Mouse (Mus musculus): ENCODE results near the gene Ogn. TPM values are rescaled to one million over a fixed set of nuclear protein-coding genes. Genes with fewer than 3 reads are reported as not detected.

The Ogn gene
- polyA plus RNA-seq, 1 experiment from 2014 or later, result 51.3 TPM

DNA sequence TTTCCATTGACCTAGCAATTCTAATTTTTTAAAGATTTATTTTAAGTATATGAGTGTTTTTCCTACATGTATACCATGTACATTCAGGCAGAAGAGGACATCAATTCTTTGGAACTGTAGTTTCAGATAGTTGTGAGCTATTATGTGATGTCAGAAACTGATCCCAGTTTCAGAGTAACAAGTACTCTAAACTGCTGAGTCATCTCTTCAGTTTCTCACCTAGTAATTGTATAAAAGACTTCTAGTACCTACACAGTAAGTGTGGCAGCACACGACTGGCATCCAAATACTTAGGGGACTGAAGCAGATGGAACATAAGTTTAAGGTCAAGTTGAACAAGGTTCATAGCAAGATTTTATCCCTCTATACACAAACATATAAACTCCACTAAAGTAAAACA lies 38.2 kb downstream of the Ogn start:
- H3K4me1 ChIP-seq (replicated peaks), result peaks cover 2% of the 10 kb centered on the region; the same call in 1 of the 2 replicates
- H3K27me3 ChIP-seq, result no peaks in the 10 kb centered on the region
- H3K9me3 ChIP-seq (replicated peaks), result no peaks in the 10 kb centered on the region
- H3K9ac ChIP-seq, result no peak overlapping the region
- no peaks in the 10 kb centered on the region for H3K36me3 ChIP-seq
- WGBS, result 91% methylated on average over 1 of the region's 1 CpGs
- no peak overlapping the region for H3K4me2 ChIP-seq
- no peak overlapping the region for H3K4me3 ChIP-seq
- no peak overlapping the region for H3K27ac ChIP-seq
- ATAC-seq (replicated peaks; ENCODE audit: insufficient number of reproducible peaks, insufficient read depth, low FRiP score, low read depth), result no peak

DNA sequence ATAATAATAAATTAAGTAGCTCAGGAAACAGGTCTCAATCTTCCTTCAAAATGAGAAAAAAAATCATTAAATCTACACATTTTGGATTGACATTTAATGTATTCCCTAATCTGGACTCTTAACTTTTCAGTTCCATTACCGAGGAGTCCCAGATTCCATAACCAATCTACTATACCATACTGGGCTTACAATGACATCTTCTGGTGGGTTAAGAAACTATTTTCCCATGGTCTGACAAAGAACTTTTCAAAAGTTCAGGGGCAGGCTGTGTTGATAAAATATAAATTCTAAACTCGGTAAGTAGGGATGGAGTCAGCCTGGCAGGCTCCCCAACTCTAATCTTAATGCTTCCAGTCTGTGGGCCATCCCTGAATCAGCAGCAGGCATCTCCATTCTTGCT lies 43.3 kb downstream of the Ogn start:
- Histone ChIP-seq H3K9ac (no peak overlapping the region), H3K4me3 (peak overlapping the region; percentile 18; the same call in 1 of the 2 replicates), H3K4me2 (peak overlapping the region; percentile 86), H3K36me3 (peaks cover 4% of the 10 kb centered on the region; the same call in 1 of the 2 replicates), H3K9me3 (replicated peaks) (no peaks in the 10 kb centered on the region), H3K27me3 (no peaks in the 10 kb centered on the region), H3K4me1 (replicated peaks) (peaks cover 18% of the 10 kb centered on the region), H3K27ac (no peak overlapping the region)
- ATAC-seq (replicated peaks; ENCODE audit: insufficient number of reproducible peaks, insufficient read depth, low FRiP score, low read depth), result no peak
- WGBS, result 26% methylated on average over 2 of the region's 2 CpGs

GRCm38 (mm10) chr13:49651781-49652351 lies 44.0 kb downstream of the Ogn start:
- Histone ChIP-seq H3K9me3 (replicated peaks) (no peaks in the 10 kb centered on the region), H3K4me2 (peak overlapping the region; percentile 86), H3K36me3 (peaks cover 6% of the 10 kb centered on the region; the same call in 1 of the 2 replicates), H3K4me1 (replicated peaks) (peaks cover 18% of the 10 kb centered on the region), H3K27me3 (no peaks in the 10 kb centered on the region), H3K4me3 (peak overlapping the region; percentile 72), H3K27ac (no peak overlapping the region), H3K9ac (peak overlapping the region; percentile 65)
- ATAC-seq (replicated peaks; ENCODE audit: insufficient number of reproducible peaks, insufficient read depth, low FRiP score, low read depth), result no peak
- 2% methylated on average over 4 of the region's 4 CpGs for WGBS

DNA sequence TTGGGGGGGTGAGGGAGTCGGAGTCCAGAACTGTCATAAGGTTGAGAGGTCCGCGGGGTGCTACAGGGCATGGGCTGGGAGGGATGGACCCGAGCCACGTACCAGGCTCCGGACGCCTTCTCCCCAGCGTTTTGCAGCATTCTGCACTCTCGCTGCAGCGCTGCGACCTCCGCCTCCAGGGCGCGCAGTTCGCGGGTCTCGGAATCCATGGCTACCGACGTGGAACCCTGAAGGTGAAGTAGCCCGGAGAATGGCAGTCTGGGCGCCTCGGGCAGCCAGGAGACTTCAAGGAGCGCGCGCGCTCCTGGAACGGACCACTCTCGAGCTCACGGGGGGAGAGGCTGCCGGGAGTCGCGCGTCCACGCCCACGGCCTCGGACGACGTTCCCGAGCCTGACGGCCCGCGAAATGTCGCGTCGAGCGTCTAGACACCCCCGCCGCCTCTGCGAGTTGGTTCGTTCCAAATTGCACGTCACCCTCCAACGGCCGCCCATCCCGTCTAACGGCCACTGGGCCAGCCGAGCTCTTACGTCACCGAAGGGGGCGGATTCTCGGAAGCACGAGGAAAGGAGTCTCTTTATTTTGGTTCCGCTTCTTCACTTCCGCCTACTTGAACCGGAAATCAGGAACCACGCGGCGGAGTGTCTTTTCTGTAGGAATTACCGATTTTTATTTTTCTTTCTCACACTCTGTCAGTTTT lies 44.8 kb downstream of the Ogn start, which contains the start of the genes Cenpp and Nol8:
TSS of gene Cenpp (minus strand) at position 305 of the 699 bp plus-strand sequence.
TSS of gene Nol8 (plus strand) at position 598 of the 699 bp plus-strand sequence.
- Histone ChIP-seq H3K36me3 (peaks cover 7% of the 10 kb centered on the region; the same call in 1 of the 2 replicates), H3K27me3 (no peaks in the 10 kb centered on the region), H3K9me3 (replicated peaks) (no peaks in the 10 kb centered on the region), H3K27ac (peak within 1 kb of the TSS; percentile 79), H3K4me3 (peak within 1 kb of the TSS; percentile 72), H3K4me2 (peak within 1 kb of the TSS; percentile 86), H3K4me1 (replicated peaks) (peaks cover 18% of the 10 kb centered on the region), H3K9ac (peak within 1 kb of the TSS; percentile 65)
- ATAC-seq (replicated peaks; ENCODE audit: insufficient number of reproducible peaks, insufficient read depth, low FRiP score, low read depth), result peak; percentile 99
- under 1% methylated on average over 67 of the region's 68 CpGs for WGBS

DNA sequence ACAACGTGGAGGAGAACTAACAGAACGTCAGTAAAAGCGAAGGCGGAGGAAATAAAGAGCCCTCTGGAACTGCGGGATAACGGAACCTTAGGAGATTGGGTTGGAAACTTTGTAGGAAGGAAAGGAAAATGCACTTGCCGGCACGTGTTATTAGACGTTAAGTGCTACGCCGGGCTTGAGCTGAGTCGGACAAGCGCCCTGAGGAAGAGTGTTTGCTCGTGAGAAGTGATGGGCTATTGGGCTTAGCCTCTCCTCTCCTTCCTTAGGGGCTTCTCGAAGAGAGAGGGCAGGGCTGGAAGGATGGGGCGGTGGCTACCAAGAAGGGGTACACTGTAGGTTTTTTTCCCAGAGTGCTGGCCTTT lies 45.3 kb downstream of the Ogn start:
- Histone ChIP-seq H3K4me1 (replicated peaks) (peaks cover 18% of the 10 kb centered on the region), H3K9ac (peak overlapping the region; percentile 61), H3K4me3 (peak overlapping the region; percentile 72), H3K27ac (peak overlapping the region; percentile 79), H3K27me3 (no peaks in the 10 kb centered on the region), H3K4me2 (peak overlapping the region; percentile 71), H3K9me3 (replicated peaks) (no peaks in the 10 kb centered on the region), H3K36me3 (peaks cover 8% of the 10 kb centered on the region; the same call in 1 of the 2 replicates)
- under 1% methylated on average over 16 of the region's 16 CpGs for WGBS
- ATAC-seq (replicated peaks; ENCODE audit: insufficient number of reproducible peaks, insufficient read depth, low FRiP score, low read depth), result peak; percentile 73

Other genes starting within 250 kb of the Ogn start
- 10.0 and 11.1 TPM in 2 replicates for gene Ippk, start 186.8 kb upstream of the Ogn start, polyA plus RNA-seq (2015; fragmentation: Nextera tagmentation; extraction: Ambion mirVana)
- gene Tes3-ps, start 114.7 kb upstream of the Ogn start, polyA plus RNA-seq (2015; fragmentation: Nextera tagmentation; extraction: Ambion mirVana), result 0.71 and 0.87 TPM in 2 replicates
- gene Ecm2, start 103.2 kb upstream of the Ogn start, polyA plus RNA-seq (2015; fragmentation: Nextera tagmentation; extraction: Ambion mirVana), result 4.6 and 5.7 TPM in 2 replicates
- gene Aspn, start 63.6 kb upstream of the Ogn start, polyA plus RNA-seq (2015; fragmentation: Nextera tagmentation; extraction: Ambion mirVana), result 31.8 and 32.2 TPM in 2 replicates
- 0.73 and 1.2 TPM in 2 replicates for gene Omd, start 25.6 kb upstream of the Ogn start, polyA plus RNA-seq (2015; fragmentation: Nextera tagmentation; extraction: Ambion mirVana)
- 21.1 and 26.1 TPM in 2 replicates for gene Cenpp, start 44.7 kb downstream of the Ogn start, polyA plus RNA-seq (2015; fragmentation: Nextera tagmentation; extraction: Ambion mirVana)
- gene Nol8, start 45.0 kb downstream of the Ogn start, polyA plus RNA-seq (2015; fragmentation: Nextera tagmentation; extraction: Ambion mirVana), result 9.9 and 15.2 TPM in 2 replicates
- gene Iars, start 74.1 kb downstream of the Ogn start, polyA plus RNA-seq (2015; fragmentation: Nextera tagmentation; extraction: Ambion mirVana), result 40.9 and 51.6 TPM in 2 replicates
- gene Gm30302, start 191.0 kb downstream of the Ogn start, polyA plus RNA-seq (2015; fragmentation: Nextera tagmentation; extraction: Ambion mirVana), result not detected in 2 replicates